In genomic region chr14:47665061-47665778, GRCm38 (mm10) we compare ENCODE assay signal across 20 mouse cellular contexts. TPM values are rescaled to one million over a fixed set of nuclear protein-coding genes. Genes with fewer than 3 reads are reported as not detected.
A peak's percentile ranks its signal among the peaks of the same experiment; 100 is the strongest.
DNase-seq lines count a peak whose midpoint lies in the region; ATAC-seq and TF ChIP-seq lines count a peak whose summit lies in the region.
"Had no signal": no experiment of that assay in that cellular context is flagged by ENCODE, and none has a peak within 500 bp of the region (broad histone marks: within the 10 kb centered on the region; RNA-seq: fewer than 3 reads in every experiment).

No protein-coding gene starts in this region.

- no peak overlapping the region for H3K4me2 ChIP-seq in kidney, postnatal 0 days (ENCODE audit: low read length)
- H3K4me2 ChIP-seq in intestine, postnatal 0 days (replicated peaks; ENCODE audit: low read depth): no peak overlapping the region
- no peak overlapping the region for H3K4me2 ChIP-seq in stomach, embryonic 16.5 days (ENCODE audit: low read depth, low read length)
- H3K4me2 ChIP-seq: midbrain, embryonic 12.5 days; neural tube, embryonic 15.5 days had no signal

- H3K36me3 ChIP-seq in kidney, postnatal 0 days (ENCODE audit: insufficient read depth, low read length): no peaks in the 10 kb centered on the region
- peaks cover 13% of the 10 kb centered on the region; the same call in 1 of the 2 replicates for H3K36me3 ChIP-seq in intestine, postnatal 0 days (ENCODE audit: control insufficient read depth, insufficient read depth)
- 0 out of 2 replicates have a peak, but pooled peaks cover 4% of the 10 kb centered on the region for H3K36me3 ChIP-seq in stomach, embryonic 16.5 days (ENCODE audit: control insufficient read depth, insufficient read depth, low read length)
- peaks cover 72% of the 10 kb centered on the region for H3K36me3 ChIP-seq in embryonic facial prominence, embryonic 10.5 days (replicated peaks)

- H3K9me3 ChIP-seq in kidney, postnatal 0 days (replicated peaks; ENCODE audit: low read length): no peaks in the 10 kb centered on the region
- no peaks in the 10 kb centered on the region for H3K9me3 ChIP-seq in intestine, postnatal 0 days (ENCODE audit: control insufficient read depth)
- no peaks in the 10 kb centered on the region for H3K9me3 ChIP-seq in stomach, embryonic 16.5 days (replicated peaks; ENCODE audit: control insufficient read depth, low read length)
- no peaks in the 10 kb centered on the region for H3K9me3 ChIP-seq in embryonic facial prominence, embryonic 10.5 days
- H3K9me3 ChIP-seq: heart, embryonic 10.5 days; hindbrain, embryonic 10.5 days; midbrain, embryonic 12.5 days; neural tube, embryonic 15.5 days had no signal

- H3K27ac ChIP-seq in kidney, postnatal 0 days: no peak overlapping the region
- H3K27ac ChIP-seq in intestine, postnatal 0 days (ENCODE audit: low read depth, low read length): no peak overlapping the region
- no peak overlapping the region for H3K27ac ChIP-seq in stomach, embryonic 16.5 days (ENCODE audit: low read length)
- no peak overlapping the region for H3K27ac ChIP-seq in embryonic facial prominence, embryonic 10.5 days (replicated peaks)
- H3K27ac ChIP-seq: heart, embryonic 10.5 days; hindbrain, embryonic 10.5 days; midbrain, embryonic 12.5 days; neural tube, embryonic 15.5 days had no signal

- 59% methylated on average over 5 of the region's 5 CpGs for WGBS in kidney, postnatal 0 days
- WGBS in intestine, postnatal 0 days: 66% methylated on average over 5 of the region's 5 CpGs
- 65% methylated on average over 5 of the region's 5 CpGs for WGBS in stomach, embryonic 16.5 days
- WGBS in embryonic facial prominence, embryonic 10.5 days: 91% methylated on average over 5 of the region's 5 CpGs

- ATAC-seq in kidney, postnatal 0 days (replicated peaks; ENCODE audit: low FRiP score, low read depth): no peak
- peak; percentile 43; the same call in 1 of the 2 replicates for ATAC-seq in intestine, postnatal 0 days
- ATAC-seq in stomach, embryonic 16.5 days (ENCODE audit: insufficient read depth, low FRiP score): peak; percentile 62; the same call in 1 of the 2 replicates
- ATAC-seq: hindbrain, embryonic 16.5 days had no signal

- no peaks in the 10 kb centered on the region for H3K4me1 ChIP-seq in kidney, postnatal 0 days (replicated peaks; ENCODE audit: insufficient read depth, low read length)
- H3K4me1 ChIP-seq in intestine, postnatal 0 days (replicated peaks; ENCODE audit: control insufficient read depth, insufficient read depth, low read length): no peaks in the 10 kb centered on the region
- H3K4me1 ChIP-seq in stomach, embryonic 16.5 days (ENCODE audit: control insufficient read depth, insufficient read depth, low read length): no peaks in the 10 kb centered on the region
- no peaks in the 10 kb centered on the region for H3K4me1 ChIP-seq in embryonic facial prominence, embryonic 10.5 days
- H3K4me1 ChIP-seq: heart, embryonic 10.5 days; hindbrain, embryonic 10.5 days; midbrain, embryonic 12.5 days; neural tube, embryonic 15.5 days had no signal

- no peaks in the 10 kb centered on the region for H3K27me3 ChIP-seq in kidney, postnatal 0 days (ENCODE audit: insufficient read depth, low read length)
- H3K27me3 ChIP-seq in intestine, postnatal 0 days (replicated peaks; ENCODE audit: control insufficient read depth, insufficient read depth, low read length): no peaks in the 10 kb centered on the region
- H3K27me3 ChIP-seq in stomach, embryonic 16.5 days (ENCODE audit: control insufficient read depth, insufficient read depth, low read length): no peaks in the 10 kb centered on the region
- no peaks in the 10 kb centered on the region for H3K27me3 ChIP-seq in embryonic facial prominence, embryonic 10.5 days (replicated peaks; ENCODE audit: low read depth, poor library complexity, severe bottlenecking)
- H3K27me3 ChIP-seq: midbrain, embryonic 12.5 days; neural tube, embryonic 15.5 days had no signal

- H3K9ac ChIP-seq in kidney, postnatal 0 days (ENCODE audit: low read depth, low read length): no peak overlapping the region
- H3K9ac ChIP-seq in intestine, postnatal 0 days (ENCODE audit: low read depth, low read length): no peak overlapping the region
- H3K9ac ChIP-seq in stomach, embryonic 16.5 days (ENCODE audit: low read length): no peak overlapping the region
- H3K9ac ChIP-seq: midbrain, embryonic 12.5 days; neural tube, embryonic 15.5 days had no signal

- no peak for TF ChIP-seq CTCF in kidney, postnatal 0 days (IDR thresholded peaks at IDR 0.05; ENCODE audit: low read depth)
- no peak for TF ChIP-seq CTCF in intestine, postnatal 0 days (IDR thresholded peaks at IDR 0.05; ENCODE audit: low read depth)

- DNase-seq in kidney, postnatal 0 days (ENCODE audit: low spot score): peak; percentile 7
- DNase-seq in kidney, postnatal 14 days: no peak
- peak; percentile 11 for DNase-seq in NIH3T3 (ENCODE audit: low read depth)
- DNase-seq in embryonic facial prominence, embryonic 10.5 days (ENCODE audit: low spot score): no peak
- no peak for DNase-seq in cerebellum, postnatal 36 days
- DNase-seq: adrenal gland, postnatal 25 days; B cell, adult 2 months; cerebellum, adult 8-10 months; kidney, adult 18-20 months; kidney, postnatal 10 days; lung, adult 18-20 months; lung, postnatal 14 days; right cerebral cortex, adult 18-20 months had no signal

- no peak overlapping the region for H3K4me3 ChIP-seq in kidney, postnatal 0 days (replicated peaks; ENCODE audit: low read depth, low read length)
- no peak overlapping the region for H3K4me3 ChIP-seq in intestine, postnatal 0 days (ENCODE audit: low read depth, low read length)
- no peak overlapping the region for H3K4me3 ChIP-seq in stomach, embryonic 16.5 days (replicated peaks; ENCODE audit: low read length)
- no peak overlapping the region for H3K4me3 ChIP-seq in embryonic facial prominence, embryonic 10.5 days
- H3K4me3 ChIP-seq: heart, embryonic 10.5 days; hindbrain, embryonic 10.5 days; midbrain, embryonic 12.5 days; neural tube, embryonic 15.5 days had no signal

RNA-seq across cellular contexts. Expression of gene Ktn1, which starts 17.0 kb away (rescaled TPM):
- 68.3 and 69.0 TPM in 2 replicates for polyA plus RNA-seq in kidney, postnatal 0 days (2015; fragmentation: Nextera tagmentation; extraction: Ambion mirVana)
- 33.7 and 35.5 TPM in 2 replicates for polyA plus RNA-seq in intestine, postnatal 0 days (2015; fragmentation: Nextera tagmentation; extraction: Ambion mirVana)
- 48.9 and 63.6 TPM in 2 replicates for polyA plus RNA-seq in stomach, embryonic 16.5 days (2015; fragmentation: Nextera tagmentation; extraction: Ambion mirVana)
- 59.5 and 61.2 TPM in 2 replicates for polyA plus RNA-seq in embryonic facial prominence, embryonic 10.5 days (2016; fragmentation: Nextera tagmentation; extraction: Ambion mirVana)

Comparison
In these comparisons a context has a peak if more than half of its experiments do, and no peak if none do; other contexts are left out.
1. DNase-seq: peak in kidney, postnatal 0 days (single experiment) and NIH3T3 (single experiment); none in kidney, postnatal 14 days (single experiment), embryonic facial prominence, embryonic 10.5 days (single experiment) and cerebellum, postnatal 36 days (0 of 2).